Mouse (Mus musculus) B cell, adult 62 days (primary cell): ENCODE measurements around the gene I0C0044D17Rik. TPM values are rescaled to one million over a fixed set of nuclear protein-coding genes. Genes with fewer than 3 reads are reported as not detected.

ENCODE experiments used
- total RNA-seq: library from RNA; stranded (reverse); gene quantifications from 4 replicates; pipeline ENCODE4 v1.2.4, GENCODE M21; 2023

The I0C0044D17Rik gene
- total RNA-seq = not detected in 4 replicates

DNA sequence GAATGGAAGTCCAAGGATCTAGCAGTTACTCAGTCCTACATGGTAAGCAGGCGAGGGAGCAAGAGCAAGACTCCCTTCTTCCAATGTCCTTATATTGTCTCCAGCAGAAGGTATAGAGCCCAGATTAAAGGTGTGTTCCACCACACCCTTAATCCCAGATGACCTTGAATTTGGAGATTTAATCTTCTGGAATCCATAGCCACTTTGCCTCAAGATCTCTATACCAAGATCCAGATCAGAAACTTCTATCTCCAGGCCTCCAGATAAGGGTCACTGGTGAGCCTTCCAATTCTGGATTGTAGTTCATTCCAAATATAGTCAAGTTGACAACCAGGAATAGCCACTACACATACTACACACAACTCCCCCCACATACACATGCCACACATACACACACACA is at the start of gene I0C0044D17Rik:
I0C0044D17Rik (minus strand) TSS at position 101 of the 400 bp plus-strand sequence.

GRCm38 (mm10) chr4:98817184-98817911 is 6.3 kb downstream of the I0C0044D17Rik start, which contains the start of gene Kank4:
Gene Kank4, minus strand, starts transcription at chr4:98817537.

Other genes with a start within 250 kb of the I0C0044D17Rik start
- 0.18 TPM in 1 of 4 replicates, not detected in the others for gene L1td1, start 97.1 kb downstream of the I0C0044D17Rik start, total RNA-seq
- not detected in 4 replicates for gene Kank4, start 6.3 kb downstream of the I0C0044D17Rik start, total RNA-seq
- gene Usp1, start 100.0 kb upstream of the I0C0044D17Rik start, total RNA-seq = 38.6 to 50.8 TPM (median 45.9 TPM) in 4 replicates
- gene Angptl3, start 207.1 kb upstream of the I0C0044D17Rik start, total RNA-seq = not detected in 4 replicates